Mouse (Mus musculus): Measurements from ENCODE around the gene Cflar.

- TF ChIP-seq GATA1 (IDR thresholded peaks at IDR 0.05; ENCODE audit: borderline replicate concordance, low read length), result no peak
- no peak for TF ChIP-seq FLI1 (IDR thresholded peaks at IDR 0.05; ENCODE audit: low read length)
Measured at GRCm38 (mm10) chr1:58668191-58668590, 43.1 kb upstream of the Cflar start.

Measured in megakaryocyte, embryonic 14.5 days (primary cell).